Mouse (Mus musculus): ENCODE data around the gene Klf2. TPM values are rescaled to one million over a fixed set of nuclear protein-coding genes. Genes with fewer than 3 reads are reported as not detected.
A peak's percentile ranks its signal among the peaks of the same experiment; 100 is the strongest.

Gene Klf2
- total RNA-seq, 2 experiments from 2014 or later = 113 to 115 TPM

DNA sequence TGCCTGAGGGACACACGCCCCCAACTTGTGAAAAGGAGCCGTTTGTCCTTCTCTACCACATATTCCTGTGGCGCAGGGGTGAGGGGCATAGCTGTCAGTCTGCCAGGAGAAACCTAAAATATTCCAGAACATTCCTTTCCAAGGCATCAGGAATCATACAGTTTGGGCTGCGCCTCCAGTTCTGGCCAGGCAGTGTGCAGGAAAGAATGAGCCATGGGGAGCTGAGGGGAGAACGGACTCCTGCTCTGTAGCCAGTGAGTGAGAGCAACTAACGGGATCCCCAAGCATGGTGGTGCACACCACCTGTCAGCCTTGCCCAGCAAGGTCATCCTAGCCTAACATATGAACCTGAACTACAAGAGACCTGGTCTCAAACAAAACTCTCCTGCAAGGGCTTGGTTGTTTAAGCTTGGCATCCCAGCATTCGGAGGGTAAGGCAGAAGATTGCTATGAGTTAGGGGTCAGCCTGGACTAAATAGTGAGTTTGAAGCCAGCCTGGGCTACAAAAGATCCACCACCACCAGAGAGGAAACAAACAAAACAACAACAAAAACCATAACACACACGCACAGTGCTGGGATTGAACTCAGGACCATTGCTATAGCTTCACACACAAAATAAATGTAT lies 15.7 kb upstream of the Klf2 start:
- DNase-seq = peak in 1 of 2 experiments; percentile 21
- intact Hi-C loops (cut with DNase I) = loop anchor here (5.0 kb wide), 1 partner anchor 36 kb away; no protein-coding TSS in a partner anchor

DNA sequence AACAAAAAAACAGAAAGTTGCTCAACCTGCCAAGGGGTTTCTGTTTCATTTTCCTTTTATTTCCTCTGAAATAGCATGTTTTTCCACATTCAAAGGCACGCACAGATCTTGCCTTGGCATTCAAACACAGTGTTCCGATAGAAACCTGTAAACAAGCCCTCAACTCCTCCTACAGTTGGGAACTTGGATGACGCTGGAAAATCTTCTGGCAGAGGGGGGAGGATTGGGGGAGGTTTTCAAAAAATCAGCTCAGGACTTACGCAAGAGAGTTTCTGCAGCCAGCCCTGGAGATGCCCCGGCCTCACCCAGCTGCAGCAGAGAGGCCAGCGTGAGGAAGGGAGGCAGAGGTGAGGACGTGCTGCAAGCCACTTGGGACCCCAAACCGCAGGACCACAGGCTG lies 15.2 kb upstream of the Klf2 start:
- DNase-seq = peak; percentile 72 to 80
- intact Hi-C loops (cut with DNase I) = loop anchor here (5.0 kb wide), 1 partner anchor 36 kb away; no protein-coding TSS in a partner anchor

DNA sequence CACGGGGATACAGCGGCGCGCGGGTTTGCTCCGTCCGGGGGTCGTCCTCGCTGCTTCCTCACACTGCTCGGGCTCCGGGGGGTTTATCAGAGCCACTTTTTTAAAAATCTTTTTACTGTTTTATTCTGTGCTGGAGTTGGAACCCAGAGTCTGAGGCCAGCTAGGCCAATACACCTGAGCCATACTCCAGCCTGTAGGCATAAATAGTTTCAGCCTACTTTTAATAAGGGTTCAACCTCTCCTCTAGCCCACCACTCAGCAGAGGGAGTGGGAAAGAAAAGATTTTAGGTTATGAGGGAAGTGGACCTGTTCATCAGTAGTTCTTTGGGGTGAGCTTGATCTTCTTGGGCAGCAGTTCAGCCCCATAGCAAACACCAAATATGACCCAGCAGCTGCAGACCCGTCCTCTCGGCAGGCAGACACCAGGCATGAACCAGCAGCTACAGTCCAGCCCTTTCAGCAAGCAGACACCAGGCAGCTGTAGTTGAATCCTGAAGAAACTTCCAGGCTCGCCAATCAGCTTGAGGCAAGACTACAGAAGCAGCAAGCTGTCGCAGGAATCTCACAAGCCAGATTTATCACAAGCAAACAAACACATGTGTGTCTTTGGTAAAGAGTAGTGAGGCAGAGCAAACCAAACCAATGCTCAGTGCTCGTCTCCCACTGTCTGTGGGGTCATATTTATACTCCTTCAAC lies 13.5 kb upstream of the Klf2 start, which contains the start of gene Gm10282:
TSS of gene Gm10282 (minus strand) at position 51 of the 696 bp plus-strand sequence.
- DNase-seq = no peak
- intact Hi-C loops (cut with DNase I) = no loop called here

DNA sequence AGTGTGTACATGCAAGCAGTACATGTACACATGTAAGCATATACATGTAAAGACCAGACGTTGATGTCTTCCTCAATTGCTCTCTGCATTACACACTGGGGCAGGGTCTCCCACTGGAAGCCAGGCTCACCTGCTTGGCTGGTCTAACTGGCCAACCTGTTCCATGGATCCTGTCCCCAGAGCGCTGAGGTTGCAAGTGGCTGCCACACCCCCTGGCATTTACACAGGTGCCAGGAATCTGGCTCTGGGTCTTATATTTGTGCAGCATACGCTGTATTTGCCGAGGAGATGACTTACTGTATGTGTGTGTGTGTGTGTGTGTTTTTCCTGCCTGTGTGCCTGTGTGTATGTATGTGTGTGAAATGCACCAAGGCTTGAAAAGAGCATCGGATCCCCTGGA lies 11.9 kb upstream of the Klf2 start:
- no peak for DNase-seq
- intact Hi-C loops (cut with DNase I) = no loop called here

DNA sequence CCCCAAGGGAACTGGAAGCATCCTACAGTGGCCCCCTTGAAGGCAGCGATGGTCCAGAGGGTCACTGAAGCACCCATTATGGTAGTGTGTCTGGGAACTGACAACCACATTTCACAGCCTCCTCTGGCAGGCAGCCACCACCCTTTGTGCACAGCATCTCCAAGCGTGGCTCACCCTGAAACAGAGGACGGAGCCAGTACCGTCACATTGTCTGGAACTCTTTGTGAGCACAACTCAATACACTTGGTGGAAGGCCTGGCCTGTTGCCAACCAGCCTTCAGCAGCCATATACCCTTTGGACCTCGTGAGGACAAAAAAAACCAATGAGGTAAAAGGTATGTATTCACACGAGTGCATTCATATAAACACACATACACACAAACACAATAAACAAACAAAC lies 10.6 kb upstream of the Klf2 start:
- intact Hi-C loops (cut with DNase I) = no loop called here
- DNase-seq = peak; percentile 69 to 77

DNA sequence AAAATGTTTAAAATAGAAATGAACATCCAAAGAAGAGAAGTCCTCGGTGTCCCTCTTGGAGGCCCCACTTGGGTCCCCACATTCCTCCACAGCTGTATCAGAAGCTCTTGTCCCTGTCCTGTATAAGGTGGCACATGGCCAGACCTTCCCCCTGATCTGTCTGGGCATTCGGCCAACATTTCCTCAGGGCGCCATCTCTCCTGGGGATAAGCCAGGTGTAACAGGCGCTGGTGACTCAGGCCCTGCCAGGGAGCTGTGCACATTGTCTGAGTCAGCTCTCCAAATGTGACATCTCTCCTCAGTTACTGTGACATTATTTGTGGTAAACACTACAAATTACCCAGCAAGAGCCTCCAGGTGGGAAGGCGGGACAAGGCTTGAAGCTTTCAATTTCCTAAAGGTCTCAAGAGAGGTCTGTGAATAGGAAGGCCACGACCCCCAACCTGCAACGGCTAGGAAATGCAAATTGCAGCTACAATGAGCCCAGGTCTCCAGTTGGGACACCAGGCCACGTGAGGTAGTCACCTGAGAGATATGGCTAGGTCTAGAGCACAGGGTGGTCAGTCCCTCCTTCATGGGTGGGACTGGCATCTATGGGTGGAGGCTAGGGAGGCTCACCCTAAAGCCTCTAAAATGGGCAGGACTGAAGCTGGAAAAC lies 7.9 kb upstream of the Klf2 start:
- intact Hi-C loops (cut with DNase I) = no loop called here
- peak; percentile 81 to 83 for DNase-seq

DNA sequence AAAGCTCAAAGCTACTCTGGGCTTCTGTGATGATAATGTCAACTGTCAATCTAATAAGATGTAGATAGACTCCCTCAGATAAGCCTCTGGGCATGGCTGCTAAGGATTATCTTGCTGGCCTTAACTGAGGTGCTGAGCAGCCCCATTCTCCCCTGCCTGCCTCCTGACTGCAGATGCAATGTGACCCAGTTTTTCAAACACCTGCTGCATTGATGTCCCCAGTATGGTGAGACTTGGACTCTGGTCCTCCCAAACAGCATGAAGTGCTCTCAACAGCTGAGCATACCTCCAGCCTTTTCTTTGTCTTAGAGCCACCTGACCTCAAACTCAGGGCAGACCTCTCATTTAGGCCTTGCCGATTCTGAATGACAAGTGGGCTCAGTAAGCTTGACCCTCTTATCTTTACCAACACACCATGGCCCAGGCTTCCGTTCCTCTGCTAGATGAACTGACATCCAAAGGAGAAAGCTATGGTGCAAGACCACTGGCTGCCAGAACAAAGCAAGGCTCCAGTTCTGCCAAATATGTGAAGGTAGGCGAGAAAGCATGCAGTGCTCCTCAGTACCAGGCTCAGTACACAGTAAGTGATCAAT lies 5.8 kb upstream of the Klf2 start:
- intact Hi-C loops (cut with DNase I) = no loop called here

DNA sequence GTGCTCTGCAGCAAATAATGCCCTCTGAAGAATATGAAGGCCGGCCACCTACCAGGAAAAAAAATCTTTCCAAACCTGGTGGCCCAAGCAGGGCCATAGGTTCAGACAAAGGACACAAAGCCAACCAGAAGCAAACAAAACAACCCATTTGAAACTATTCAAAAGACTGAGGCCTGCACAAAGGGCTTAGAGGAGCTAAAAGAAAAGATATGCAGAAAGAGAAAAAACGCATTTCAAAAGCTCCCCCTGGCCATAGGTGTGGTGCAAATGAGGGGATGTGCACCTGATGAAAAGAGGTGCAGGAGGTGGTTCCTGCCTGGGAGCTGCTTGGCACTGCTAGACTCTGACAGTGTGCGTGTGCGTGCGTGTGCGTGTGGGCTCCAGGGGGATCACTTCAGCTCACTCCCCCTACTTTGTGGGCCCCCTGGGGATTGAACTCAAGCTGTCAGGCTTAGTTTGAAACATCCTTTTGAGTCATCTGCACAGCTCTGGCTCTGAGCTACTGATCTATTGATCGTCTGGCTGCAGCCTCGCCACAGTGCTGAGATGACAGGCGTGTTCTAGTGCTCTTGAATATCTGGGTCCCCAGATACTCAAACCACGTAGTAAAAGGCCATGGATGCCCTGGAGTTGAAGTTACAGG lies 2.7 kb upstream of the Klf2 start:
- no peak for DNase-seq
- intact Hi-C loops (cut with DNase I) = no loop called here

More for the DNA sequence above, 5.8 kb upstream of the Klf2 start:
- no peak for DNase-seq

DNA sequence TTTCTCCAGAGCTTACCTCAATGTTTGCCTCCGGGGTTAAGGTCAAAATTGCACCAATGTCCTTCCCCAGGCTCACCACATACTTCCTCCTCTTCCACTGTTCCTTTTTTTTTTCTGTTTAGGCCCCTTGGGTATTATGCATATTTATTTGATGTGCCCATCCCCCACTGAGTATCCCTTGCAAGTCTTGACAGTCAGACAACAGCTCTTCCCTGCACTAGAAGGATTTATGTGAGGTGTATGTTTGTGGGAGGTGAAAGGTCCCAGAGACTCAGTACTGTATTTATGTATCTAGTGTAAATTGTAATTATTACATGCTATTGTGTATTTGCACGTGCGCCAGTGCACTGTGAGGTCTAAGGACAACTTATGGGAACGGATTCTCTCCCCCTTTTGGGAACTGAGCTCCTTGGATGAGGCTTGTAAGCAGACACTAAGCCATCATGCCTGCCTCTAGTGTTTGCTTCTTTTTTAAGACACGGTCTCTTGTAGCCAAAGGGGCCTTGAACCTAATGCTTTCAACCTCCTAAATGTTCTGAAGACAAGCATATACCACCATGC lies 1.0 kb upstream of the Klf2 start:
- intact Hi-C loops (cut with DNase I) = no loop called here

DNA sequence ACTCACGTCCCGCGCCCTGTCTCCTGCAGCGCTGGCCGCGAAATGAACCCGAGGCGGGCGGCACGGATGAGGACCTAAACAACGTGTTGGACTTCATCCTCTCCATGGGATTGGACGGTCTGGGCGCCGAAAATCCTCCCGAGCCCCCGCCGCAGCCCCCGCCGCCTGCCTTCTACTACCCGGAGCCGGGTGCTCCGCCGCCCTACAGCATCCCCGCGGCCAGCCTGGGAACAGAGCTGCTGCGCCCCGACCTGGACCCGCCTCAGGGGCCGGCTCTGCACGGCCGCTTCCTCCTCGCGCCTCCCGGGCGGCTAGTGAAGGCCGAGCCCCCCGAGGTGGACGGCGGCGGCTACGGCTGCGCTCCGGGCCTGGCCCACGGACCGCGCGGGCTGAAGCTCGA lies 564 bp downstream of the Klf2 start:
- intact Hi-C loops (cut with DNase I) = loop anchor here (1.0 kb wide), 2 partner anchors 24 to 51 kb away; no protein-coding TSS in a partner anchor
- DNase-seq = peak; percentile 55 to 66

More for the DNA sequence above, 1.0 kb upstream of the Klf2 start:
- no peak for DNase-seq

DNA sequence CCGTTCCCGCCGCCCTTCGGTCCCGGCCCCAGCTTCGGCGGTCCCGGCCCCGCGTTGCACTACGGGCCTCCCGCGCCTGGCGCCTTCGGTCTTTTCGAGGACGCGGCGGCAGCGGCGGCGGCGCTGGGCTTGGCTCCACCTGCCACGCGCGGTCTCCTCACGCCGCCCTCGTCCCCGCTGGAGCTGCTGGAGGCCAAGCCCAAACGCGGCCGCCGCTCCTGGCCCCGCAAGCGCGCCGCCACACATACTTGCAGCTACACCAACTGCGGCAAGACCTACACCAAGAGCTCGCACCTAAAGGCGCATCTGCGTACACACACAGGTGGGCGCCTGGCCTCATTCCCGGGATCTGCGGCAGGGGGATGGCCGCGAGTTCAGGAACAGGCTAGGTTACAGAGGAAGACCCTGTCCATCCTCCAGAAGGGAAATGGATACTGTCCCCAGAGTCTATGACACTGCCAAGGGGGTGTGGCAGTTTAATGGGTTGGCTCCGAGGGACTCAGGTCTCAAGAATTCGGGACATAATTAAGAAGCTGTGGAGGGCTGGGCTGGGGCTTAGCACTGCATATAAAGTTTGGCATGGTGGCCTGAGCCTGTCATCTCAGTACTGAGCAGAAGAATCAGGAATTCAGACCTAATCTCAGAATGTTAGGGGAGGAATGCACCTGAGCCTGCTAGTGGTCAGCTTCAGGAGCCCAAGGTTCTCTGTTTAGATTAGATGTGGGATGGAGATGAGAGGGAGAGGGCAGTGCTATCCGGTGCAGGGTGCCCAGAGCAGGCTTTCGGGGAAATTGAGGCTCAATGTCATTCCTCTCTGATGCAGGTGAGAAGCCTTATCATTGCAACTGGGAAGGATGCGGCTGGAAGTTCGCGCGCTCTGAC lies 1.3 kb downstream of the Klf2 start:
- peak; percentile 48 to 55 for DNase-seq
- intact Hi-C loops (cut with DNase I) = loop anchor here (1.0 kb wide), 2 partner anchors 25 to 52 kb away; no protein-coding TSS in a partner anchor

DNA sequence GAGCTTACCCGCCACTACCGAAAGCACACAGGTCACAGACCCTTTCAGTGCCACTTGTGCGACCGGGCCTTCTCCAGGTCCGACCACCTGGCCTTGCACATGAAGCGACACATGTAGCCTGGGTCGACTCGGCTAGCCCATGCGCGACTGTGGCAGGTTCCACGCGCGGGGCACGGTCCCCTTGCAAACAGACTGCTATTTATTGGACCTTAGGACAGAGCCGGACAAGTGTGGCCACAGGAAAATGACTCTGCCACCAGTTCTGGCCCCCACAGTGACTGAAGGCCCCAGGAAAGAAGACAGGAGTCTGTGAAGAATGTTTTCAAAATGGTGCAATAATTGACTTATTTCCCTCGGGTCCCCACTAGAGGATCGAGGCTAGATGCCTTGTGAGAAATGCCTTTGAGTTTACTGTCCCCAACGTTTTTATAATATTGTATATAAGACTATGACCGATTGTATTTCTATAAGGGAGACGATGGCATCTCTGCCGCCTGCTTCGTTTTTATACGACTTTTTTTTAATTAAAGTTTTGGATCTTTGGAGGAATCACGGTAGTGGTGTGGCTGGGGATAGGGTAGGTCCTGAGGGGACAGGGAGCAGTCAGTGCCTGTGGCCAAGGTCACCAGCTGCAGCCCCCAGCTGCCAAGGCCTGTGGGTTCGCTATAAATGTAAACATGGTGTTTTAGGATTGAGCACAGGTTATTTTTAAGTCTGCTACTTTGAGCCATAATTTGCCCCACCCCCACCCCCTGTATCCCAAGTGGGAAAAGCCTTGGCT lies 2.2 kb downstream of the Klf2 start:
- intact Hi-C loops (cut with DNase I) = no loop called here
- peak in 1 of 2 experiments; percentile 18 for DNase-seq

DNA sequence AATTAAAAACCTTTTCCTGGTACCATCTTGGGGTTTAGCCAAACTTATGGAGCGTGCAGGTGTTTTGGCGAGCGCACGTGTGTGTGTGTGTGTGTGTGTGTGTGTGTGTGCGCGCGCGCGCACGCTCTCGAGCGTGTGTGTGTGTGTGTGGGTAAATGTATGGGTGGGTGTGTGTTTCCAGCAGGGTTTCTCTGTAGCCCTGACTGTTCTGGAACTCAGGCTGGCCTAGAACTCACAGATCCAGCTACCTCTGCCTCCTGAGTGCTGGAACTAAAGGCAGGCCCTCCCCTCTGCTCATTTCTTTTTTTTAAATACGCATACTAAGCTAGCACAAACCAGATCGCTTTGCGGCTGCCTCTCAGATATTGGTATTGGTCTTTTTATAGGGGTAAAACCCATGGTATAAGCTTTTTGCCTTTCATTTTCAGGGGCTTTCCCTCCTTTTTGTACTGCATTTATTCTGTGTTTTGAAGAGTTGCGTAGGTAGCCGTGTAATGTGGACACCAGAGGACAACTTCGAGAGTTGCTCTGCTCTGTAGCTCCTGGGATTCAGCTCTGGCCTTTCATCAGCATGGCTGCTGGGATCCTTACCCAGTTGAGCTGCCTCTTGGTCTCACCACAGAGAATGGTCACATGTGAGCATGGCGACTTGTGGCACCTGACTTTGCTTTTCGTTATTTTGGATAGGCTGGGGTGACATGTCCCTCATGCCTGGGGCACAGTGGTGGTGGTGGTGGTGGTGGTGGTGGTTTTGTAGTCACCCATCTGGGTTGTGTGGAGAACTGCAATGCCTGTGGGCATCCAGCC lies 3.0 kb downstream of the Klf2 start:
- DNase-seq = no peak
- intact Hi-C loops (cut with DNase I) = no loop called here

DNA sequence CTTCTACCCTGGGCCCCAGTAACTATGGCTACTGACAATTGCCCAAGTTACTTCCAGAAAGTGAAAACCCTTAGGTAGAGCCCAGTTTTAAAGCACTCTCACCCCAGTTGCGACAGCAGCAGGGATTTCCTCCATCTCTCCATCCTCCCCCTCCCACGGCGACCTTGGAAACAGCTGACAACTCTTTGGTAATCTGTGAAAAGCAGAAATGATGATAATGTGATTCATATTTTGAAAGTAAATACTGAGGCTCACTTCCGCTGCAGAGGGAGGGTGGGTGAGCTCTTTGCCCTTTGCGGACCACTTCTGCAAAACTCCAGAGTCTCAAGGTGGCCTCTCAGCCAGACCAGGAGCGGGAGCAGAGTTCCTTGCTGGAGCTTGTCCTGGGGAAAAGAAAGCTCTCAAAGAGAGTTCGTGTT lies 3.6 kb downstream of the Klf2 start:
- intact Hi-C loops (cut with DNase I) = no loop called here
- DNase-seq = peak in 1 of 2 experiments; percentile 40

DNA sequence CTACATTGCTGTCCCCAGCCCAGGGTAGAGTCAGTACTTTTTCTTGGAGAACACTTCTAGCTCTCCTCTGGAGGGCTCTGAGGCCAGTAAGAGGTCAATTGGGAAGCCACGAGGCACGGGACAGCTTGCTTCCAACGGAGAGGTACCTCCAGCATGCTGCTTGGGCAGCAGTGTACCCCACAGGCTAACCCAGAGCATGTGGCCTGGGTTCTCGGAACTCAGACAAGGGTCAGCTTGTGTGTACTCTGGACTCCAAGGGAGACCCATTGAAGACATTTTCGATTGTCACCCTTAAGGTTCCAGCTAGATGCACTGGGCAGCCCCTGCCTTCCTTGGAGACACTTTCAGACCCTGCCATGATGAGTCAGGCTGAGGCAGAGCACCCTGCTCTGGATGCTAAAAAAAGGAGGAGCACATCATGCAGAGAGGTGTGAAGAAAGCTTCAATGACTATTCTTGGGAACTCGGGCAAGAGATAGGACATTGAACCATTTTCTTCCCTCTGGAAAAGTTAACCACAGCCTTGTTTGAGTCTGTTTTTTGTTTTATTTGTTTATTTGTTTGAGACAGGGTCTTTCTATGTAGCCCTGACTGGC lies 4.4 kb downstream of the Klf2 start:
- intact Hi-C loops (cut with DNase I) = no loop called here
- no peak for DNase-seq

DNA sequence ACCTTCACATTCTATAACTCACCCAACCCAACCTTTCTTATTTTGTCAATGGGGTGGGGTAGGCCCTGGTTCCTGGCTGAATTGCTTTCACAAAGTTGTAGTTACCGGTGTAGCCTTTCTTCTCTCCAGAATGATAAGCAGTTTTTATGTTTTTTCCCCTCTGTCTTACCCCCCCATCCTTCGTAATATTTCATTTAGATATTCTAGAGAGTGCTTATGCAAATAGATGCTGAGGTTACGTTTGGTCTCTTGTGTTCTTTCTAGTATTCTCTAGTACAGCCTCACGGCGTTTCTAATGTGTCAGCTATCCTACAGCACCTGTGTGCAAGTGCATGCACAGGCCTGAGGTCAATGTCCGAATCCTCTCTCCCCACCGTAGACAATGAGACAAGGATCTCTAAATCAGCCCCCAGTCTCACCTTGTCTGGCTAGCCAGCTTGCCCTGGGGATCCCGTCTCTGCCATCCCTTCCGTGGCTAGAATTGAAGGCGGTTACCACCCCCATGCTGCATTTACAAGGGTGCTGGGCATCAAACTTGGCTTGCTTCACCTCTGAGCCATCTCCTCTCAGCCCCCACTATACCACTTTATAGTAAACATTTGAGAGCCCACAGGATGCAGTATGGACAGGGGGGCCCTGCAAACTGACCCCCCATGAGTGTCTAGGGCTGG lies 5.3 kb downstream of the Klf2 start:
- intact Hi-C loops (cut with DNase I) = loop anchor here (2.0 kb wide), 1 partner anchor 43 kb away; no protein-coding TSS in a partner anchor
- no peak for DNase-seq
